Mouse (Mus musculus): Measurements from ENCODE around the gene Heg1.

DNA sequence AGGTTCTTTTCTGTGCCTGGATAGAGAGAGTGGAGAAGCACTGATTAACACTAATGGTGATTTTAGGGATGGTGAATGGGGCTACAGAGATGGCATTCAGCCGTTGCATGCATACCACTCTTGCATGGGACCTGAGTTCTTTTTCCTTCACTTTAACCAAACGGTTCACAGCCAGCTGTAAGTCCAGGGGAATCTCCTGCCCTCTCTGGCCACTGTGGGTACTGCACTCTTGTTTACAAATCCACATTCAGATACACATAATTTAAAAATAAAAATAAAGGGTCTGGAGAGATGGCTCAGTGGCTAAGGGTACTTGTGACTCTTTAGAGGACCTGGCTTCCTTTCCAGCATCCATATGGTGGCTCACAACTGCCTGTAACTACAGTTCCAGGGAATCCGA lies 39.8 kb downstream of the Heg1 start:
- TF ChIP-seq CTCF (IDR thresholded peaks at IDR 0.05) = peak; percentile 58
- no peak for TF ChIP-seq EP300 (IDR thresholded peaks at IDR 0.05)
